8 mouse cellular contexts compared by ENCODE assay signal in genomic region chr8:94532000-94532399, GRCm38 (mm10). TPM values are rescaled to one million over a fixed set of nuclear protein-coding genes. Genes with fewer than 3 reads are reported as not detected.
DNase-seq lines count a peak whose midpoint lies in the region; ATAC-seq lines count a peak whose summit lies in the region.

No protein-coding gene starts in this region.

- H3K4me2 ChIP-seq in heart, embryonic 16.5 days (ENCODE audit: low read depth, low read length), result peak overlapping the region; percentile 98
- H3K4me2 ChIP-seq in hindbrain, embryonic 16.5 days (ENCODE audit: low read length), result peak overlapping the region; percentile 98

- H3K36me3 ChIP-seq in heart, embryonic 16.5 days (ENCODE audit: control insufficient read depth, insufficient read depth), result no peaks in the 10 kb centered on the region
- no peaks in the 10 kb centered on the region for H3K36me3 ChIP-seq in hindbrain, embryonic 16.5 days (ENCODE audit: control insufficient read depth, insufficient read depth, low read length)

- H3K9me3 ChIP-seq in heart, embryonic 16.5 days (replicated peaks; ENCODE audit: control insufficient read depth, low read length), result no peaks in the 10 kb centered on the region
- no peaks in the 10 kb centered on the region for H3K9me3 ChIP-seq in hindbrain, embryonic 16.5 days (ENCODE audit: control insufficient read depth, low read length)

- 7% methylated on average over 8 of the region's 8 CpGs for WGBS in heart, embryonic 16.5 days
- 2% methylated on average over 8 of the region's 8 CpGs for WGBS in hindbrain, embryonic 16.5 days

- peak overlapping the region; percentile 1; the same call in 1 of the 2 replicates for H3K9ac ChIP-seq in heart, embryonic 16.5 days (ENCODE audit: low read length)
- H3K9ac ChIP-seq in hindbrain, embryonic 16.5 days (ENCODE audit: low read depth, low read length), result peak overlapping the region; percentile 88

- H3K27ac ChIP-seq in heart, embryonic 16.5 days (ENCODE audit: low read length), result no peak overlapping the region
- no peak overlapping the region for H3K27ac ChIP-seq in hindbrain, embryonic 16.5 days (ENCODE audit: low read depth, low read length)

- DNase-seq in heart, adult 8-10 months (ENCODE audit: low spot score), result no peak
- DNase-seq in brain, adult 2 months (ENCODE audit: low read depth, low spot score), result peak; percentile 70
- DNase-seq in neural tube, embryonic 10.5 days (ENCODE audit: extremely low spot score, low spot score), result peak; percentile 50
- no peak for DNase-seq in natural killer cell, adult 2 months (ENCODE audit: low spot score in 2 of 2)
- no peak for DNase-seq in thymus, postnatal 0 days (ENCODE audit: low spot score)
- no peak for DNase-seq in spleen, postnatal 36 days (ENCODE audit: low spot score in 2 of 2)

- peaks cover 5% of the 10 kb centered on the region; the same call in 1 of the 2 replicates for H3K4me1 ChIP-seq in heart, embryonic 16.5 days (ENCODE audit: control insufficient read depth, insufficient read depth, low read length)
- H3K4me1 ChIP-seq in hindbrain, embryonic 16.5 days (ENCODE audit: control insufficient read depth, insufficient read depth, low read depth, low read length), result peaks cover 31% of the 10 kb centered on the region

- peaks cover 28% of the 10 kb centered on the region for H3K27me3 ChIP-seq in heart, embryonic 16.5 days (ENCODE audit: control insufficient read depth, insufficient read depth, low read length)
- peaks cover 16% of the 10 kb centered on the region for H3K27me3 ChIP-seq in hindbrain, embryonic 16.5 days (replicated peaks; ENCODE audit: control insufficient read depth, insufficient read depth, low read length)

- peak overlapping the region; percentile 66 for H3K4me3 ChIP-seq in heart, embryonic 16.5 days (ENCODE audit: low read length)
- peak overlapping the region; percentile 71 for H3K4me3 ChIP-seq in hindbrain, embryonic 16.5 days (ENCODE audit: low read length)

- no peak for ATAC-seq in heart, embryonic 16.5 days (replicated peaks; ENCODE audit: extremely low read depth, insufficient read depth, low FRiP score)
- ATAC-seq in hindbrain, embryonic 16.5 days, result no peak

RNA-seq across cellular contexts. Expression of gene Cpne2, which starts 0.8 kb away (rescaled TPM):
- polyA plus RNA-seq in heart, embryonic 16.5 days (2015; fragmentation: Nextera tagmentation; extraction: Ambion mirVana), result 5.4 and 5.8 TPM in 2 replicates
- 1 to 10 TPM; 3.7 to 5.0 (median 4.5) TPM for total RNA-seq in heart, adult 8-10 months (2022)
- 22.7 and 23.5 TPM in 2 replicates for polyA plus RNA-seq in hindbrain, embryonic 16.5 days (2015; fragmentation: Nextera tagmentation; extraction: Ambion mirVana)
- polyA plus RNA-seq in thymus, postnatal 0 days (2015; fragmentation: Nextera tagmentation; extraction: Ambion mirVana), result 2.9 and 3.0 TPM in 2 replicates

Comparison
In these comparisons a context has a peak if more than half of its experiments do, and no peak if none do; other contexts are left out.
1. DNase-seq: peak in brain, adult 2 months (single experiment) and neural tube, embryonic 10.5 days (single experiment); none in heart, adult 8-10 months (single experiment), natural killer cell, adult 2 months (0 of 2), thymus, postnatal 0 days (single experiment) and spleen, postnatal 36 days (0 of 2).